Comparison of ENCODE assay signal across 1 mouse cellular context in genomic region chr10:5805731-5806307, GRCm38 (mm10).
TF ChIP-seq lines count a peak whose summit lies in the region.

No protein-coding gene starts in this region.

TF ChIP-seq in CH12.LX, 34 proteins besides CTCF, POLR2A, EP300 and RAD21 (continued from another document):
- no peak for TF ChIP-seq CHD1 (IDR thresholded peaks at IDR 0.05; ENCODE audit: low read depth, low read length)
- TF ChIP-seq SIN3A (IDR thresholded peaks at IDR 0.05; ENCODE audit: low read length) = peak; percentile 32
- no peak for TF ChIP-seq MAFK (IDR thresholded peaks at IDR 0.05; ENCODE audit: insufficient replicate concordance, low read length)
- no peak for TF ChIP-seq ZMIZ1 (IDR thresholded peaks at IDR 0.05; ENCODE audit: low read depth, low read length)
- TF ChIP-seq MEF2A (IDR thresholded peaks at IDR 0.05; ENCODE audit: borderline replicate concordance, low read depth, low read length) = no peak; the same call in 1 of the 2 replicates
- TF ChIP-seq ETS1 (conservative IDR thresholded peaks at IDR 0.05; ENCODE audit: low read depth, low read length) = no peak
- TF ChIP-seq TBP (conservative IDR thresholded peaks at IDR 0.05; ENCODE audit: low read depth, low read length) = 0 out of 2 replicates have a peak, but pooled peaks have one; percentile 28
- TF ChIP-seq TCF12 (IDR thresholded peaks at IDR 0.05; ENCODE audit: low read depth, low read length) = peak; percentile 83
- peak; percentile 80 for TF ChIP-seq USF2 (conservative IDR thresholded peaks at IDR 0.05; ENCODE audit: low read depth, low read length)
- peak; percentile 77 for TF ChIP-seq ELF1 (IDR thresholded peaks at IDR 0.05; ENCODE audit: low read depth, low read length)
- no peak for TF ChIP-seq SMC3 (IDR thresholded peaks at IDR 0.05; ENCODE audit: low read depth, low read length)
- no peak for TF ChIP-seq JUND (conservative IDR thresholded peaks at IDR 0.05; ENCODE audit: low read depth, low read length)
- no peak; the same call in 1 of the 2 replicates for TF ChIP-seq CHD2 (IDR thresholded peaks at IDR 0.05; ENCODE audit: low read length)
- TF ChIP-seq POLR2AphosphoS2 (IDR thresholded peaks at IDR 0.05; ENCODE audit: low read depth, low read length) = 0 out of 2 replicates have a peak, but pooled peaks have one; percentile 21
- TF ChIP-seq MYC (IDR thresholded peaks at IDR 0.05; ENCODE audit: low read depth, low read length) = 0 out of 2 replicates have a peak, but pooled peaks have one; percentile 12
- peak; percentile 26; the same call in 1 of the 2 replicates for TF ChIP-seq BHLHE40 (IDR thresholded peaks at IDR 0.05; ENCODE audit: low read depth, low read length)
- peak; percentile 8; the same call in 1 of the 2 replicates for TF ChIP-seq MXI1 (IDR thresholded peaks at IDR 0.05; ENCODE audit: low read depth, low read length)
- peak; percentile 88 for TF ChIP-seq MAX (IDR thresholded peaks at IDR 0.05; ENCODE audit: low read length)
- TF ChIP-seq GABPA (IDR thresholded peaks at IDR 0.05; ENCODE audit: insufficient replicate concordance, low read depth, low read length) = no peak
- TF ChIP-seq HCFC1 (IDR thresholded peaks at IDR 0.05; ENCODE audit: low read depth, low read length) = peak; percentile 70
- TF ChIP-seq NELFE (IDR thresholded peaks at IDR 0.05; ENCODE audit: low read depth, low read length) = peak; percentile 80; the same call in 1 of the 2 replicates
- peak; percentile 97 for TF ChIP-seq NRF1 (IDR thresholded peaks at IDR 0.05; ENCODE audit: low read depth, low read length)
- 0 out of 2 replicates have a peak, but pooled peaks have one; percentile 28 for TF ChIP-seq IRF4 (IDR thresholded peaks at IDR 0.05; ENCODE audit: low read depth, low read length)
- TF ChIP-seq E2F4 (IDR thresholded peaks at IDR 0.05; ENCODE audit: insufficient replicate concordance, low read depth, low read length) = peak; percentile 89; the same call in 1 of the 2 replicates
- TF ChIP-seq ZNF384 (IDR thresholded peaks at IDR 0.05; ENCODE audit: low read depth, low read length) = peak; percentile 89
- no peak for TF ChIP-seq ZKSCAN1 (IDR thresholded peaks at IDR 0.05; ENCODE audit: borderline replicate concordance, low read depth, low read length)
- TF ChIP-seq UBTF (IDR thresholded peaks at IDR 0.05; ENCODE audit: low read depth, low read length) = peak; percentile 17; the same call in 1 of the 2 replicates
TF ChIP-seq in CH12.LX: peak in this region for 20.
